Mouse (Mus musculus) kidney, adult 9 months (tissue): ENCODE data around the gene Pcyt1a.

ENCODE experiments used
- DNase-seq: peaks from one replicate; pipeline ENCODE4 v3.0.0; 2022

The Pcyt1a gene

GRCm38 (mm10) chr16:32511827-32512490 is 81.2 kb downstream of the Pcyt1a start:
- DNase-seq, result no peak

GRCm38 (mm10) chr16:32512921-32513320 is 82.2 kb downstream of the Pcyt1a start:
- no peak for DNase-seq

- no peak for DNase-seq
These were observed 82.7 kb downstream of the Pcyt1a start for GRCm38 (mm10) chr16:32513401-32513800.

- DNase-seq, result no peak
These were observed 83.2 kb downstream of the Pcyt1a start for GRCm38 (mm10) chr16:32513948-32514347.

GRCm38 (mm10) chr16:32516006-32516962 is 85.6 kb downstream of the Pcyt1a start:
- no peak for DNase-seq

GRCm38 (mm10) chr16:32517785-32518481 is 87.2 kb downstream of the Pcyt1a start:
- DNase-seq, result no peak

- DNase-seq, result no peak
These were observed 89.1 kb downstream of the Pcyt1a start for GRCm38 (mm10) chr16:32519656-32520371.

- no peak for DNase-seq
These were observed 89.6 kb downstream of the Pcyt1a start for GRCm38 (mm10) chr16:32520372-32520748.

GRCm38 (mm10) chr16:32522578-32523194 is 92.0 kb downstream of the Pcyt1a start:
- no peak for DNase-seq

GRCm38 (mm10) chr16:32523462-32524243 is 92.9 kb downstream of the Pcyt1a start:
- DNase-seq, result peak; percentile 46

GRCm38 (mm10) chr16:32524244-32524615 is 93.5 kb downstream of the Pcyt1a start:
- no peak for DNase-seq
